Mouse (Mus musculus) erythroblast, adult 5-6 weeks (primary cell): ENCODE measurements around the gene Mbd4. TPM values are rescaled to one million over a fixed set of nuclear protein-coding genes. Genes with fewer than 3 reads are reported as not detected.

Source experiments
- ATAC-seq: replicated peaks from 2 replicates; pipeline ENCODE4 v1.8.0; 2016; ENCODE audit warnings: moderate number of reproducible peaks, mild to moderate bottlenecking, moderate TSS enrichment, inconsistent platforms; ENCODE audit not compliant: poor library complexity, low FRiP score, severe bottlenecking
- total RNA-seq, 2 experiments: library from RNA; stranded (forward) in 1 of 2; stranded (reverse) in 1 of 2; fragments of 150-400 nt in 1 of 2; fragments of 200-764, 138-1000 nt in 1 of 2; gene quantifications; 2 replicates each; pipeline versions ENCODE4 v1.2.3 to v1.2.4; 2015 to 2017; ENCODE audit warnings: low replicate concordance in 2 of 2

The Mbd4 gene
- total RNA-seq, 2 experiments from 2014 or later, result 1.7 to 13.4 TPM

DNA sequence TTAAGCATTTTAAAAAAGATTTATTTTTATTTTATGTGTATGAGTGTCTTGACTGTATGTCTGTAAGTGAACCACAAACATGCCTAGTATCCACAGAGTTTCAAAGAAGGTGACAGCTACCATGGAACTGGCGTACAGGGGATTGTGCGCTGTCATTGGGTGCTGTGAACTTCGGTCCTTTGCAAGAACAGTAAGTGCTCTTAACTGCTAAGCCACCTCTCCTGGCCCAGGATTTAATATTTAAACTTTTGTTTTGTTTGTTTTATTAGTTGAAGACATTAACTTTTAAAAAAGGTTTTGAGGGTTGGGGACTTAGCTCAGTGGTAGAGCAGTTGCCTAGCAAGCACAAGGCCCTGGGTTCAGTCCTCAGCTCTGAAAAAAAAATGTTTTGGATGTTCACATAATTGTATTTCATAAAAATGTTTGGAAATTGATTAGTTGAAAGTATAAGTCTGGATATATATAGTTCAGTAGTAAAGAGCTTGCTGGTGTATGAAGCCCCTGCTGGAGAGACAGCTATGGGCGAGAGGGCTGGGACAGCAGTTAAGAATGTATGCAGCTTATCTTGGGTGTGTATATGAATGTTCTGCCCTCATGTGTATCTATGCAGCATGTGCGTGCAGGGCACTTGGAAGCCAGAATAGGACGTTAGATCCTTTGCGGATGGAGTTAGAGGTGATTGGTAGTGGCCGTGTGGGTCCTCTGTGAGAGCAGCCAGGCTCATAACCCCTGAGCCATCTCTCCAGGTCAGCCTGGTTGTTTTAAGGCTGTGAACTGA is 31.8 kb downstream of the Mbd4 start:
- no peak for ATAC-seq

DNA sequence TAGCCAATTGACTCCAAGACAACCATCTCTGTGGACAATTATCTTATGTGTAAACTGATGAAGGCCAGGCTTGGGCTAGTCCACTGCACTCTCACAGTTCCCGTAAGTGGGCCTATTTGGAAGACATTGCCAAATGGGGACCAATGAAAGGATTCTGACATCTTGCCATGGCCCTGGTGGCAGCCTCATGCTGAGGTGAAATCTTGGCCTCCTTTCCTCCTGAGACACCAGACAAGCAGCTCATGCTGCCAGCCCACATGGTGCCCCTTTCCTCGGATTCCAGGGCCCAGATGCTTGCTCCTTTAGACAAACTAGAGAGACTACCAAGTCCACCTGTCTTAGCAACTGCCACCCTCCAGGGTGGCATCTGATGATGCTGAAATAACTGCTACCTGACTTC is 35.0 kb downstream of the Mbd4 start:
- ATAC-seq, result no peak

DNA sequence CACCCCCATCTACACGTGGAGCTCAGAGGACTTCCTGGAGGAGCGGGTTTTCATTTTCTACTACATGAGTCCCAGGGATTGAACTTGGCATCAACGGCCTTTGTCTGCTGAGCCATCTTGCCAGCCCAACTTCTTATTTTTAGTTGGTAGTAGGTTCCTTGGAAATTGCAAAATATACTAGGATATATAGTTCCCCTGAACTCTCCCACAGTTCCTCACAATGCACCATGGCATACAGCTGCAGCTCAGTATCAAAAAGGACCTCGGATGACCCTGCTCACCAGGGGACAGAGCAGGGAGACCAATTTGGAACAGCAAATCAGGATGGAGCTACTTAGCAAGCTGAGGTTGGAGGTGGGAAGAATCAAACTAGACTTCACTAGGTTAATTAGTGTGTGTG is 38.1 kb downstream of the Mbd4 start:
- ATAC-seq, result no peak

DNA sequence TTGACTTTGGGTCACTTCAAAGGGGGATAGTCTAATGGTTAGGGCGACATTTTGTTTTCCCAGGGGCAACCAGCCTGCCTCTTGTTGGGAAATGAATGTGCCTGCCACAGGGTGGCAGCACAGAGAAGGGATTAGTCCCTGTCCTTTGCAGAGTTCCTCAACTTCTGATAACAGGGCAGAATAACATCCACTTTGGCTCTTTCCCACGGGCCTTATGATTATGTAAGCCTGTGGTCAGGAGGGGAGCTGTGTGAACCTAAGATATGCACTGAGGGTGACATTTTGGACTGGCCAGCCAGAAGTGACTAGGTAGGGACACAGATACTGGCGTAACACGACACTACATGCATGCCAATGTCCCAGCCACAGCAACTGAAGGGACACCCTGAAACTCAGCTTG is 39.1 kb downstream of the Mbd4 start:
- ATAC-seq, result peak; percentile 89

DNA sequence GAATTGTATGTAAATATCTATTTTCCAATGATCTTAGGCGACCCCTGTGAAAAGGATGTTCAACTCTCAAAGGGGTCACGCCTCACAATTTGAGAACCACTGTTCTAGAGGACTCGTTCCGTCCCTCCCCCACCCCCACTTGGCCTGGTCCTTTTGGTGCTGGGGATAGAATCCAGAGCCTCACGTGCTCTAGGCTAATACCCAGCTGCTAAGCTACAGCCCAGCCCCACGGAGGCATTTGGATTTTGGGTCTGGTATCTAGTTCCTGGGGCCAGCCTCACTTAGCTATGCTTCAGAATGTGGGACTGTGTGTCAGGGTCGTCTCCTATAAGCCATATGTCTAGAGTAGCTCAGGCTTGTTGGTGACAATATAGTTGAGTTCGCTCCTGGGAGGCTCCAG is 41.6 kb downstream of the Mbd4 start:
- ATAC-seq, result no peak

DNA sequence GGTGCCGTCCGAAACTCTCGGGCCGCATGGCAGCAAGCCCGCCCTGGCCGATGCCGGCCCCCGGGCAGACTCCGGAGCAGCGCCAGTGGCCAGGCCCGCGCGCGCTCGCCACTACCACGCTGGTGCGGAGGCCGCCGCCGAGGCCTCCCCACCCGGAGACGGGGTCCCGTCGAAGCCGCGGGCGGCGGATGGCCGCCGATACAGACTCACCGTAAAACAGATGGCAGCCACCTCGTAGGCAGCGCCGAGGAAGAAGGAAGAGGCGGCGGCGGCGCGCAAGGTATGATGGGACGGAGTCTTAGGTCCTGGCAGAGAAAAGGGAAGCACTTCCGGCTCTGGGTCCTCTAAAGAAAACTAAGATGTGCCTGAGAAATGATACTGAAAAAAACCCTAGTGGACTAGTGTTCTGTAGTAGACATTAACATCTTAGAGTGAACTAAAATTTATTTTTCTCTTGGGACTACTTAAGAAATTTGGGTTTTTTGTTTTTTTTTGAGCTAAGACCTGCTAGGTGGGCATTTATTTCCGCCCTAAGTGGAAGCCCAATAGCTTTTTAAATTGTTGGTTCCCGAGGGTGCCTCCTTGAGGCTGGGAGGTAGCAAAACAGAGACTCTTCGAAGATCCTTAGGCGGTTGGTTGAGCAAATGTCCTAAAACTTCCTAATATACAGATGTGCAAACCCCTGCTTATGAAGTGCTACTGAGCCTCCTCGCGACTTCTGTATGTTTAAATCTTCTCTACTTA is 44.5 kb downstream of the Mbd4 start, which contains the start of gene Rpl32:
Gene Rpl32 (minus strand): TSS at position 260 of the 744 bp plus-strand sequence.
- ATAC-seq, result peak; percentile 93

DNA sequence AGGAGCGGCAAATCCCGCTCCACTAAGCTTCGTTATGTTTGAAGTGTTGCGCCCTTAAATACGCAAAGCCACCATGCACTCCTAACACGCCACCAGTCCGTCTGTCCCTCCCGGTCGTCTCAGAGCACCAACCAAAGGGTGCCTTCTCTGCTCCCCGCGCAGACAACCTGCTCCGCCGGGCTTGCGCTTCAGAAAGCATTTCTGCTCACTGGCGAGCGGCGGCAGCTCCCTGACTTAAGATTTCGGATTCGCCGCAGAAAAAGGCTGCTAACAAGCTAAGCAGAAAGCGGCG is 45.0 kb downstream of the Mbd4 start:
- peak; percentile 41 for ATAC-seq

DNA sequence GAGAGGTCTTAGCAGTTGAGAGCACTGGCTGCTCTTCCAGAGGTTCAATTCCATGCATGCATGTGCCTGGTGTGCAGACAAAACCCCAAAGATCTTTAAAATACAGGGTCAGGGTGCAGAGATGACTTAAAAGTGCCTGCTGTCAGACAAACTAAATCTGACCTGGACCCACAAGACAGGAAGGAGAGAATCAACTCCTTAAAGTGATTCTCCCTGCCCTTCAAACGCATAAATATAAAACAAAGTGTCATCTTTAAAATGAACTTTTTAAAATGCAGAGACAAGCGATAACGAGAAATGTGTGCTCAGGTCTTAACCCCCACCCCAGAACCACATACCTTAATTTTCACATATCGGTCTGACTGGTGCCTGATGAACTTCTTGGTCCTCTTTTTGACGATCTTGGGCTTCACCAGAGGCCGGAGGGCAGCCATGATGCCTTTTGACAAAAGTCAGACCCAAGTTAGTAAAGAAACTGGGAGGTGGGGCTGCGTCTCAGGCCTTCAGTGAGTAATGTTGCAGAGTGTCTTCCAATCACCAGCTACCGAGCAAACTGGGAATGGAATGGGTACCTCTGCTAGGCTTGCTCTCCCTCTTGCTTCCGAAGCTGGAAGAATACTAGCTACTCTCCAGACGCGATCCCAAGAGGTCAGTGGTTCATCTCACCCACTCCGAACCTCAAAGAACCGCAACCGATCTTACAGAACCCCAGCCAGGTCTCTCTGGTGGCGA is 45.5 kb downstream of the Mbd4 start:
- ATAC-seq, result 0 out of 2 replicates have a peak, but pooled peaks have one; percentile 10

DNA sequence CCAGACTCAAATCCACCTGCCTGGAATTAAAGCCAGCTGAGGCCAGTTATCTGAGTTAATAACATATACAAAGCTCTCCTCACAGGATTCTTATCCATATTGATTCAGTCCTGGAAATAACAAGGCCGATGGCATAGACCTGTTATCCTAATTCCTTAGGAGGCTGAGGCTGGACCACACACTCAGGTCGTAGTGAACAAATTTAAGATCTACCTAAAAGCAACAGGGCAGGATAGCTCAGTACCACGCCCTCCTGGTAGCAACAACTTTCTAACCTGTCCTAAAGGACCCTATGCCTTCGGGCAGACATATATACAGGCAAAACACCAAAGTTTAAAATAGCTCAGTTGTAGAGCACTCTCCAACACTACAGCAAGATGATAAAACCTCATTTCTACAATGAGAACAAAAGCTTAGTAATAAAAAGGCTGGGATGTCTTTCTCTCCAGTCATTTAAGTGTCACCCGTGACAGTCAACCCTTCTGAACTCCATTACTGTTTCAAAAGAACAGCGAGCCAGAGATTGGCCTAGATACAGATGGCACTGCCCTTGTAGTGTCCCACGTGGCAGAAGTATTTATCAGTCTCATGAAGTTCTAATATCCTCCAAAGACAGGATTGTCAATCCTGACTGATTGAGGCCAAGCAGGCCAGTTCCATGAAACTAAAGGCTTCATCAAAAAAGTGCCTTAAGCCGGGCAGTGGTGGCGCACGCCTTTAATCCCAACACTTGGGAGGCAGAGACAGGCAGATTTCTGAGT is 48.6 kb downstream of the Mbd4 start:
- no peak for ATAC-seq

DNA sequence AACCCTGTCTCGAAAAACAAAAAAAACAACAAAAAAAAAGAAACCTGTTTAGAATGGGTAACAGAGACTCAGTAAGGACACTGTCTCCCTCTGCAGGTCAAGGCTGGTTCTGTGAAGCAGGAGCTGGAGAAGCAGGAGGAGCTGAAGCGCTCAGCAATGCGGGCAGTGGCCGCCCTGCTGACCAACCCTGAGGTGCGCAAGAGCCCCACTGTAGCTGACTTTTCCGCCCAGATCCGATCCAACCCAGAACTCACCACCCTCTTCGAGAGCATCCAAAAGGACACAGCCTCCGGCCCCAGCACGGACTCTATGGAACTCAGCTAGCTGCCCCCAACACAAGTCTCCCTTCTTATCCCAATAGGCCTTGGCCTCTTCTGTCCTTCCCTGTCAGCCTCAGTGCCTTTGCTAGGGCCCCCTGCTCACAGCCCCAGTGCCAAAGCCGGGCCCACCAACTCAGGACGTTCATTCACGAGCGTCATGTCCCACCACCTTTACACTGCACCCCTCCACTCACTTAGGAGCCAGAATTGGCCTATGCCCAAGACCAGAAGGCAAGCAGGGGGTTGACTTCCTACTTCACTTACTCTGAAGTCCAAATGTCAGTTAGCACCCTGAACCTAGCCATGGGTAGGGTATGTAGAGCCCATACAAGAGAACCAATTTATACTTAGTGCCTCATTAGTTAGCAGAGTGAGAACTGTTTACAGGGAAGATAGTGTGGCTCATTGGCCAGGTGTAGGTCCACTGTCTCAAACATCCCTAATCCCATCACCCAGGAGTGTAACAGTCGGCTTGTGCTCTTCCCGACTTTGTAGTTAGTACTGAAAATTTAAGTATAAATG is 49.4 kb downstream of the Mbd4 start:
- ATAC-seq, result no peak

DNA sequence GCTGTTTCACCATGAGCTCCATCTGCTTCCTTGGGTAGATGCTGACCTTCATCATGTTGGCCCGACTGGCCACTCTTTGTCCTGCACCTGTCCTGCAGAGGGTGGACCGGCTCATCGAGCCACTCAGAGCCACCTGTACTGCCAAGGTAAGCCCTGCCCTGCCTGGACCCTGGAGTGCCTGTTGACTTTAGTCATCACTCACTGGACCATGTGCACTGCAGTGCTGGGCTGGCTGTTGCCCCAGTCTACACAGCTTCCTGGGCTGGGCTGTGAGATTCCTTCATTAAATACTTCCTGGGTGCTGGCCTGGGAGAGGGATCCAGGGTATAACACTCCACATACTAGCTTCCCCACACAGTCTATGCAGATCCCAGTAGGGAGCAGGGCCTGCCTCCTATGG is 51.4 kb downstream of the Mbd4 start:
- ATAC-seq, result 0 out of 2 replicates have a peak, but pooled peaks have one; percentile 20

DNA sequence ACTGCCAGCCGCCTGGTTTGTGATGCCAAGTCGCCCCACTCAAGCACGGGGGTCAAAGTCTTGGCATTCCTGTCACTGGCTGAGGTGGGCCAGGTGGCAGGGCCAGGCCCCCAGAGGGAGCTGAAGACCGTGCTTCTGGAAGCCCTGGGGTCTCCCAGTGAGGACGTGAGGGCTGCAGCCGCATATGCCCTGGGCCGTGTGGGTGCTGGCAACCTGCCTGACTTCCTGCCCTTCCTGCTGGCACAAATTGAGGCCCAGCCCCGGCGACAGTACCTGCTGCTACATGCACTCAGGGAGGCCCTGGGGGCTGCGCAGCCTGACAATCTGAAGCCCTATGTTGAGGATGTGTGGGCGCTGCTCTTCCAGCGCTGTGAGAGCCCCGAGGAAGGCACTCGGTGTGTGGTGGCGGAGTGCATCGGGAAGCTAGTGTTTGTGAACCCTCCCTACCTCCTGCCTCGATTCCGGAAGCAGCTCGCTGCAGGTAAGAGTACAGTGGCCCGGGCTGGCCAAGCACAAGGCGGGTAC is 60.4 kb downstream of the Mbd4 start:
- no peak; the same call in 1 of the 2 replicates for ATAC-seq

DNA sequence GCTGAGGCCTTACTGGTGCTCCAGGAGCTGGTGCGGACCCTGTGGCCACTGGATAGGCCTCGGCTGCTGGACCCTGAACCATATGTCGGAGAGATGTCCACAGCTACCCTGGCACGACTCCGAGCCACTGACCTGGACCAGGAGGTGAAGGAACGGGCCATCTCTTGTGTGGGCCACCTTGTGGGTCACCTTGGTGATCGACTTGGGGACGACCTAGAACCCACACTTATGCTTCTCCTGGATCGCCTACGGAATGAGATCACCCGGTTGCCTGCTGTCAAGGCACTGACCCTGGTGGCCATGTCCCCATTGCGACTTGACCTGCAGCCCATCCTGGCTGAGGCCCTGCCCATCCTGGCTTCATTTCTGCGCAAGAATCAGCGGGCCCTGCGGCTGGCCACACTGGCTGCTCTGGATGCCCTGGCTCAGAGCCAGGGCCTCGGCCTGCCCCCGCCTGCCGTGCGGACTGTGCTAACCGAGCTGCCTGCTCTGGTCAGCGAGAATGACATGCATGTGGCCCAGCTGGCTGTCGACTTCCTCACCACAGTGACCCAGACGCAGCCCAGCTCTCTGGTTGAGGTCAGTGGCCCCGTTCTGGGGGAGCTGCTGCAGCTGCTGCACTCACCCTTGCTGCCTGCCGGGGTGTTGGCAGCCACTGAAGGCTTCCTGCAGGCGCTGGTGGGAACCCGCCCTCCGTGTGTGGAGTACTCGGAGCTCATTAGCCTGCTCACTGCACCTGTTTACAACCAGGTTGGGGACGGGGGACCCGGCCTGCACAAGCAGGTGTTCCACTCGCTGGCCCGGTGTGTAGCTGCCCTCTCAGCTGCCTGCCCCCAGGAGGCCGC is 61.1 kb downstream of the Mbd4 start:
- no peak for ATAC-seq

DNA sequence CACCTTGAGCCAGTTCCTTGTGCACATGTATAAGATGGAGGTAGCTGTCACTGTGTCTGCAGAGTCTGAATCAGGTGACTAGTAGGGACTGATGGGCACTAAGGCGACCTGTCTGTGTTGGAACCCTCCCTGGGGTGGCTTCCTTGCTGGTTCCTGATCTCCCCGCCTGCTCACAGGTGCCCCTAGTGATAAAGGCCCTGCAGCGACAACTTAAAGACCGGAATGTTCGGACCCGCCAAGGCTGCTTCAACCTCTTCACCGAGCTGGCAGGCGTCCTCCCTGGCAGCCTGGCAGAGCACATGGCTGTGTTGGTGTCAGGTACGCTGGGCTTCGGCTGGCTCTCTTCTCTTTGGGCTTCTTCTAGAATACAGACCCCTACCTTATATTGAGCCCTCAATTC is 62.2 kb downstream of the Mbd4 start:
- 0 out of 2 replicates have a peak, but pooled peaks have one; percentile 27 for ATAC-seq
